Mouse (Mus musculus) stomach, embryonic 14.5 days (tissue): Measurements from ENCODE around the gene Als2cl. TPM values are rescaled to one million over a fixed set of nuclear protein-coding genes. Genes with fewer than 3 reads are reported as not detected.

Experiments
- ATAC-seq: fragments of 200-750 bp; cut with Nextera tagmentation; 2 replicates; pipeline ENCODE4 v1.8.0; 2017; ENCODE audit warnings: low read depth, moderate TSS enrichment; ENCODE audit not compliant: insufficient number of reproducible peaks, insufficient read depth, low FRiP score
- H3K27ac ChIP-seq: fragments of 300-500 bp; sonication (generic); 2 replicates; pipeline ENCODE4 v1.5.1; 2014; ENCODE audit warnings: mild to moderate bottlenecking, low read length, moderate library complexity, mixed read lengths
- H3K27me3 ChIP-seq: fragments of 300-500 bp; sonication (generic); 2 replicates; pipeline ENCODE4 v1.6.1; 2014; ENCODE audit warnings: low read length, control low read depth, mixed read lengths; ENCODE audit not compliant: control insufficient read depth, insufficient read depth
- H3K36me3 ChIP-seq: fragments of 300-500 bp; sonication (generic); 2 replicates; pipeline ENCODE4 v1.6.1; 2014; ENCODE audit warnings: mild to moderate bottlenecking, control low read depth, low read length, moderate library complexity, mixed read lengths; ENCODE audit not compliant: control insufficient read depth, insufficient read depth
- H3K4me1 ChIP-seq: fragments of 300-500 bp; sonication (generic); 2 replicates; pipeline ENCODE4 v1.6.1; 2014; ENCODE audit warnings: low read length, control low read depth, mixed read lengths; ENCODE audit not compliant: control insufficient read depth, insufficient read depth
- H3K4me2 ChIP-seq: fragments of 300-500 bp; sonication (generic); replicated peaks from 2 replicates; pipeline ENCODE4 v1.6.1; 2014; ENCODE audit warnings: low read depth, low read length, control low read depth
- H3K4me3 ChIP-seq: fragments of 300-500 bp; sonication (generic); 2 replicates; pipeline ENCODE4 v1.5.1; 2014; ENCODE audit warnings: low read depth, low read length, control low read depth
- H3K9ac ChIP-seq: fragments of 300-500 bp; sonication (generic); replicated peaks from 2 replicates; pipeline ENCODE4 v1.6.1; 2014; ENCODE audit warnings: low read depth, mild to moderate bottlenecking, control low read depth, low read length, moderate library complexity, mixed read lengths
- H3K9me3 ChIP-seq: fragments of 300-500 bp; sonication (generic); 2 replicates; pipeline ENCODE4 v1.6.1; 2016; ENCODE audit warnings: low read depth, low read length, control low read depth; ENCODE audit not compliant: control insufficient read depth
- WGBS: fragments of 180-500 bp; shearing (Covaris S2); extraction: QIAGEN DNeasy Blood & Tissue Kit; methylation state at CpG from one replicate; pipeline ENCODE4 v1.1.7; 2014; 5-methylcytosine and 5-hydroxymethylcytosine counted together
- polyA plus RNA-seq: library from polyadenylated mRNA; unstranded; fragments of >200 nt; fragmentation: Nextera tagmentation; extraction: Ambion mirVana; gene quantifications from 2 replicates; pipeline ENCODE4 v1.2.1, GENCODE M21; 2014

The Als2cl gene
- polyA plus RNA-seq, 1 experiment from 2014 or later, result 5.8 TPM

- WGBS, result 53% methylated on average over 21 of the region's 21 CpGs
These were observed 35.1 kb downstream of the Als2cl start for GRCm38 (mm10) chr9:110914631-110915236.

DNA sequence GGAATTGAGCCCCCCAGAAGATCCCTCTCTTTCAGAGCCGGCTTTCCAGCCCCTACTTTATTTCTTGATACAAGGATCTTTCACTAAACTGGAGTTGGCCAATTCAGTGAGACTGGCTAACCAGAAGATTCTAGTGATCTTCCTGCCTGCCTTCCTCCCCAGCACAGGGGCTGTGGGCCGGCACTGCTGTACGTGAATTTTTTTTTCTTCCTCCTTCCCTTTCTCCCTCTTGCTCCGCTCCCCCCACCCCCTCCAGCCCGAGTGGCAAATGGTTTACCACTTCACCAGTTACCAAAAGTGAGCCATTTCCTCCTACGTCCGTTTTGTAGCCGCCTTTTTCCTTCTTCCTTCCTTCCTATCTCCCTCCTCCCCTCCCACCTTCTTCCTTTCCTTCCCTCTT is 35.8 kb downstream of the Als2cl start:
- no peaks in the 10 kb centered on the region for H3K36me3 ChIP-seq
- WGBS, result 66% methylated on average over 8 of the region's 8 CpGs
- no peak overlapping the region for H3K4me2 ChIP-seq
- H3K9ac ChIP-seq, result no peak overlapping the region
- H3K27me3 ChIP-seq, result no peaks in the 10 kb centered on the region
- no peaks in the 10 kb centered on the region for H3K9me3 ChIP-seq
- no peak for ATAC-seq
- no peak overlapping the region for H3K4me3 ChIP-seq
- H3K4me1 ChIP-seq, result no peaks in the 10 kb centered on the region
- H3K27ac ChIP-seq, result no peak overlapping the region

More at GRCm38 (mm10) chr9:110914631-110915236, 35.1 kb downstream of the Als2cl start:
- Histone ChIP-seq H3K36me3 (no peaks in the 10 kb centered on the region), H3K27ac (no peak overlapping the region), H3K9ac (no peak overlapping the region), H3K9me3 (no peaks in the 10 kb centered on the region), H3K27me3 (no peaks in the 10 kb centered on the region), H3K4me1 (no peaks in the 10 kb centered on the region), H3K4me2 (no peak overlapping the region), H3K4me3 (no peak overlapping the region)
- ATAC-seq, result no peak

- H3K4me2 ChIP-seq, result no peak within 1 kb of the TSS
- H3K4me3 ChIP-seq, result no peak within 1 kb of the TSS
- whole genome bisulfite sequencing, result 84% methylated on average over 7 of the region's 7 CpGs
- H3K9me3 ChIP-seq, result no peaks in the 10 kb centered on the region
- no peak within 1 kb of the TSS for H3K27ac ChIP-seq
- H3K4me1 ChIP-seq, result no peaks in the 10 kb centered on the region
- H3K9ac ChIP-seq, result no peak within 1 kb of the TSS
- no peaks in the 10 kb centered on the region for H3K36me3 ChIP-seq
- no peak for ATAC-seq
- H3K27me3 ChIP-seq, result no peaks in the 10 kb centered on the region
These were observed 37.1 kb downstream of the Als2cl start, which contains the start of gene Fam240a for GRCm38 (mm10) chr9:110916786-110917185. Gene Fam240a (minus strand): TSS chr9:110916861.

- H3K9ac ChIP-seq, result no peak overlapping the region
- no peak overlapping the region for H3K4me3 ChIP-seq
- H3K27me3 ChIP-seq, result no peaks in the 10 kb centered on the region
- WGBS, result 64% methylated on average over 15 of the region's 15 CpGs
- H3K9me3 ChIP-seq, result no peaks in the 10 kb centered on the region
- no peak overlapping the region for H3K4me2 ChIP-seq
- no peaks in the 10 kb centered on the region for H3K36me3 ChIP-seq
- no peaks in the 10 kb centered on the region for H3K4me1 ChIP-seq
- H3K27ac ChIP-seq, result no peak overlapping the region
- no peak for ATAC-seq
These were observed 41.2 kb downstream of the Als2cl start for GRCm38 (mm10) chr9:110920665-110921419.

- no peak for ATAC-seq
- Histone ChIP-seq H3K4me3 (no peak overlapping the region), H3K4me1 (no peaks in the 10 kb centered on the region), H3K4me2 (no peak overlapping the region), H3K27me3 (no peaks in the 10 kb centered on the region), H3K9ac (no peak overlapping the region), H3K27ac (no peak overlapping the region), H3K36me3 (no peaks in the 10 kb centered on the region), H3K9me3 (no peaks in the 10 kb centered on the region)
- WGBS, result 17% methylated on average over 7 of the region's 7 CpGs
These were observed 43.1 kb downstream of the Als2cl start for GRCm38 (mm10) chr9:110922759-110923158.

GRCm38 (mm10) chr9:110931573-110931972 is 51.9 kb downstream of the Als2cl start:
- 74% methylated on average over 6 of the region's 6 CpGs for WGBS
- Histone ChIP-seq H3K4me1 (no peaks in the 10 kb centered on the region), H3K27me3 (no peaks in the 10 kb centered on the region), H3K9ac (no peak overlapping the region), H3K36me3 (no peaks in the 10 kb centered on the region), H3K4me2 (no peak overlapping the region), H3K9me3 (no peaks in the 10 kb centered on the region), H3K4me3 (no peak overlapping the region), H3K27ac (no peak overlapping the region)
- no peak for ATAC-seq

GRCm38 (mm10) chr9:110933850-110934437 is 54.3 kb downstream of the Als2cl start:
- no peak overlapping the region for H3K27ac ChIP-seq

DNA sequence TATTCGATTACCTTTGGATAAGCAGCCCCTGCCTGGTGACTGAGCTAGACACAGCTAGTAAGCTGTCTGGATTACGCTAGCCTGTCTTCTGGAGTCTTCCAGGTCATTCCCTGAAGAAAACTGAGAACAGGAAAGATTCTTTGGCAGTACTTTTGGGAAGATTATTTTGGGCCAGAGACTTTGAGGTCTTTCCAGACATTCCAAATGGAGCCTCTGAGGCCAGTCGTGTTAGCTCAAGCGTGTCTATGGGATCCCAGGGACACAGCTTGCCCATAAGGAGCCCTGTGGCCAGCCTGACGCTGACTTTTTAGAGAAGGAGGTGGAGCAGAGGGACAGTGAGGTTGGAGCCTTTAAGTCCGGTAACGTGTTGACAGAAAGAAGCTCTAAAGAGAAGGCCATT is 56.3 kb downstream of the Als2cl start:
- no peaks in the 10 kb centered on the region for H3K36me3 ChIP-seq
- H3K4me3 ChIP-seq, result no peak overlapping the region
- H3K4me2 ChIP-seq, result no peak overlapping the region
- no peaks in the 10 kb centered on the region for H3K9me3 ChIP-seq
- ATAC-seq, result no peak
- WGBS, result 86% methylated on average over 7 of the region's 7 CpGs
- no peak overlapping the region for H3K27ac ChIP-seq
- no peaks in the 10 kb centered on the region for H3K27me3 ChIP-seq
- H3K9ac ChIP-seq, result no peak overlapping the region
- no peaks in the 10 kb centered on the region for H3K4me1 ChIP-seq

More at GRCm38 (mm10) chr9:110933850-110934437, 54.3 kb downstream of the Als2cl start:
- H3K9me3 ChIP-seq, result no peaks in the 10 kb centered on the region
- no peak for ATAC-seq
- H3K9ac ChIP-seq, result no peak overlapping the region
- H3K4me2 ChIP-seq, result no peak overlapping the region
- WGBS, result 85% methylated on average over 12 of the region's 12 CpGs
- H3K4me1 ChIP-seq, result no peaks in the 10 kb centered on the region
- H3K36me3 ChIP-seq, result no peaks in the 10 kb centered on the region
- no peak overlapping the region for H3K4me3 ChIP-seq
- no peaks in the 10 kb centered on the region for H3K27me3 ChIP-seq
